Mouse (Mus musculus) forelimb bud, embryonic 11.5 days (tissue): ENCODE results near the gene Unc13a.

ENCODE experiments used
- DNase-seq: peaks from one replicate; pipeline ENCODE4 v3.0.0-alpha.2; 2012; ENCODE audit warnings: low read depth, low spot score

The Unc13a gene

GRCm38 (mm10) chr8:71591017-71591416 lies 80.5 kb downstream of the Unc13a start:
- no peak for DNase-seq

GRCm38 (mm10) chr8:71588762-71589161 lies 82.8 kb downstream of the Unc13a start:
- no peak for DNase-seq

- no peak for DNase-seq
Observed at GRCm38 (mm10) chr8:71586891-71587290, 84.7 kb downstream of the Unc13a start.

DNA sequence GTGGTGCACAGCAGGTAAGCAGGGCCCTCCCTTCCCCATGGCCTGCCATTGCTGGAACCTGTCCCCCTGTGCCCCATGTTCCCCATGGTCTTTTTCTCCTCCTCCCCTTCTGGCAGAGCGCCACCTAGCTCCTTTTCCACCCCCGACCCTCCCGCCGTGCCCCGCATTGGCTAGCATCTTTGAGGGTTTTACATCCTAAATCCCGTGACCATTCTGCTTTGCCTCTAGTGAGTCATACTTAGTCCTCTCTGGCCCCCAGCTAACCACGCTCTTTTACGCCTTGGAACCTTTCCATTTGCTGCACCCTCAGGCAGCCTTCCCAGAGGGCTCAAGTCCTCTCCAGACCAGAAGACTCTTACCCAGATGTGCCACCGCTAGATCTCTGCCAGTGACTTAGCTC lies 91.4 kb downstream of the Unc13a start:
- no peak for DNase-seq

DNA sequence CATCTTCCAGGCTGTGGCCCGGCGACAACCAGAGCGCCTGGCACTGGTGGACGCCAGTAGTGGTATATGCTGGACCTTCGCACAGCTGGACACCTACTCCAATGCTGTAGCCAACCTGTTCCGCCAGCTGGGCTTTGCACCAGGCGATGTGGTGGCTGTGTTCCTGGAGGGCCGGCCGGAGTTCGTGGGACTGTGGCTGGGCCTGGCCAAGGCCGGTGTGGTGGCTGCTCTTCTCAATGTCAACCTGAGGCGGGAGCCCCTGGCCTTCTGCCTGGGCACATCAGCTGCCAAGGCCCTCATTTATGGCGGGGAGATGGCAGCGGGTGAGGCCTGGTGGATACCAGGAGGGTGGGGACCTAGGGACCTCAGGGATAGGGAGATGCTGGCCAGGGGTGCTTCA lies 92.1 kb downstream of the Unc13a start:
- no peak for DNase-seq

- no peak for DNase-seq
Observed at GRCm38 (mm10) chr8:71579009-71579408, 92.5 kb downstream of the Unc13a start.

GRCm38 (mm10) chr8:71577856-71578387 lies 93.6 kb downstream of the Unc13a start:
- no peak for DNase-seq

GRCm38 (mm10) chr8:71575020-71575419 lies 96.5 kb downstream of the Unc13a start:
- no peak for DNase-seq

- DNase-seq = no peak
Observed at GRCm38 (mm10) chr8:71574426-71574825, 97.1 kb downstream of the Unc13a start.
